Mouse (Mus musculus): ENCODE results near the gene Chst15. TPM values are rescaled to one million over a fixed set of nuclear protein-coding genes. Genes with fewer than 3 reads are reported as not detected.

The Chst15 gene
- polyA plus RNA-seq, 1 experiment from 2014 or later: 13.1 TPM

GRCm38 (mm10) chr7:132316101-132317035 is 660 bp downstream of the Chst15 start:
- Histone ChIP-seq H3K27me3 (replicated peaks; ENCODE audit: insufficient read depth, low read length) (no peaks in the 10 kb centered on the region), H3K27ac (ENCODE audit: low read length) (peak overlapping the region; percentile 85), H3K4me3 (ENCODE audit: low read depth, low read length) (peak overlapping the region; percentile 71), H3K4me2 (replicated peaks; ENCODE audit: low read depth, low read length) (peak overlapping the region; percentile 97), H3K9me3 (ENCODE audit: low read length) (no peaks in the 10 kb centered on the region), H3K9ac (replicated peaks; ENCODE audit: low read depth) (peak overlapping the region; percentile 82), H3K36me3 (ENCODE audit: insufficient read depth, low read length) (no peaks in the 10 kb centered on the region), H3K4me1 (ENCODE audit: insufficient read depth, low read depth, low read length) (peaks cover 3% of the 10 kb centered on the region)
- WGBS: under 1% methylated on average over 76 of the region's 79 CpGs
- ATAC-seq: peak; percentile 69
- TF ChIP-seq EP300 (IDR thresholded peaks at IDR 0.05) (no peak), CTCF (IDR thresholded peaks at IDR 0.05) (peak; percentile 55)
- peak; percentile 73 for DNase-seq (ENCODE audit: low spot score)

- DNase-seq (ENCODE audit: low spot score): peak; percentile 93
- H3K4me3 ChIP-seq (ENCODE audit: low read depth, low read length): peak overlapping the region; percentile 71
- no peaks in the 10 kb centered on the region for H3K27me3 ChIP-seq (replicated peaks; ENCODE audit: insufficient read depth, low read length)
- peak overlapping the region; percentile 85 for H3K27ac ChIP-seq (ENCODE audit: low read length)
- no peaks in the 10 kb centered on the region for H3K9me3 ChIP-seq (ENCODE audit: low read length)
- peak overlapping the region; percentile 97 for H3K4me2 ChIP-seq (replicated peaks; ENCODE audit: low read depth, low read length)
- TF ChIP-seq CTCF (IDR thresholded peaks at IDR 0.05): peak; percentile 85
- no peak for TF ChIP-seq EP300 (IDR thresholded peaks at IDR 0.05)
- H3K36me3 ChIP-seq (ENCODE audit: insufficient read depth, low read length): no peaks in the 10 kb centered on the region
- peak; percentile 70 for ATAC-seq
- H3K4me1 ChIP-seq (ENCODE audit: insufficient read depth, low read depth, low read length): peaks cover 7% of the 10 kb centered on the region
- 2% methylated on average over 51 of the region's 51 CpGs for WGBS
- peak overlapping the region; percentile 82 for H3K9ac ChIP-seq (replicated peaks; ENCODE audit: low read depth)
These were observed 1.6 kb downstream of the Chst15 start for GRCm38 (mm10) chr7:132315149-132316091.

DNA sequence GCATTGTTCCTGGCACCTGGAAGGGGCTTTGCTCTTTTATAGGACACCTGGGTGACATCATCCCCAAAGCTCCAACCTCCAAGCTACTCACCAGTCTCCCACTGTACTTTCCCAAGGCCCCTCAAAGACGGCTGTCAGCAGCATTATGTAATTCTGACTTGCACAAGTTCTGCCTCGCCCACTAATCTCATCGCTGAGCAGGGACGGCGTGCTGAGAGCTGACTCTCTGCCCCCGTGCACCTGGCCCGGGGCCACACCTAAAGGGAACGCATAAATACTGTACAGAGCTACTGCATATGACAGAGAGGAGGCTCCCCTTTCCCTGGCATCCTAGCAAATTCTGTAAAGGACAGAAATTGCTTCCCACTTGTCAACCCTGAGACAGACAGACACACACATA is 4.6 kb downstream of the Chst15 start:
- no peaks in the 10 kb centered on the region for H3K27me3 ChIP-seq (replicated peaks; ENCODE audit: insufficient read depth, low read length)
- no peak overlapping the region for H3K4me3 ChIP-seq (ENCODE audit: low read depth, low read length)
- peaks cover 13% of the 10 kb centered on the region for H3K4me1 ChIP-seq (ENCODE audit: insufficient read depth, low read depth, low read length)
- no peak overlapping the region for H3K4me2 ChIP-seq (replicated peaks; ENCODE audit: low read depth, low read length)
- DNase-seq (ENCODE audit: low spot score) (peak; percentile 73), ATAC-seq (no peak)
- H3K36me3 ChIP-seq (ENCODE audit: insufficient read depth, low read length): no peaks in the 10 kb centered on the region
- H3K9me3 ChIP-seq (ENCODE audit: low read length): no peaks in the 10 kb centered on the region
- TF ChIP-seq CTCF (IDR thresholded peaks at IDR 0.05): no peak
- no peak for TF ChIP-seq EP300 (IDR thresholded peaks at IDR 0.05)
- 42% methylated on average over 8 of the region's 8 CpGs for WGBS
- no peak overlapping the region for H3K9ac ChIP-seq (replicated peaks; ENCODE audit: low read depth)
- no peak overlapping the region for H3K27ac ChIP-seq (ENCODE audit: low read length)

DNA sequence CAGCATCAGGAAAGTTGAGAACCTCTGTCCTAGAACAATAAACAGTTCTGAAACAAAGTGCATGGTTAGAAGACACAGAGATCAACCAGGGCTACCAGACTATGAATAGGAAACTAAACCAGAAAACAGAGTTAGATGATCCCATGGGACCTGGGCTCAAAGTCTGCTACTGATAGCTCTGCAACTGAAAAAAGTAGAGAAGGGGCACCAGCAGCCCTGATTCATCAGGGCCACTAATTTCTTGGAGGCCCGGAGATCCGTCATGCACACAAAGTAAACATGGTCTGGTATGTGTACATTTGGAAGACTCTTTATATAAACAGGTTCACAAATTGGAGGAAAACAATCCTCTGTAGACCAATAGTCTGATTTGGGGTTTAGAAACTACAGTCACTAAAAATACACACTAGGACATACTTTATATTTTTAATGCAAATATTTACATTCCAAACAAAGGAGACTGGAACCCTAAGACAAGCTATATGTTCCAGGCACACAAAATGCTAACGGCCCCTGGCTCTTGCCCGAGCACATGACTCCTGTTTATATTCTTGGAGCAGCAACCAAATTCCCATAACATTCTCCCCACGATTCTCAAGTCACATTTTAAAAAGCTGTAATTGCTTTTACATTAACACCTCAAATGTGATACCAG is 8.4 kb downstream of the Chst15 start:
- Histone ChIP-seq H3K4me1 (ENCODE audit: insufficient read depth, low read depth, low read length) (peaks cover 25% of the 10 kb centered on the region), H3K27me3 (replicated peaks; ENCODE audit: insufficient read depth, low read length) (no peaks in the 10 kb centered on the region), H3K27ac (ENCODE audit: low read length) (peak overlapping the region; percentile 8; the same call in 1 of the 2 replicates), H3K9me3 (ENCODE audit: low read length) (no peaks in the 10 kb centered on the region), H3K4me2 (replicated peaks; ENCODE audit: low read depth, low read length) (no peak overlapping the region), H3K4me3 (ENCODE audit: low read depth, low read length) (no peak overlapping the region), H3K36me3 (ENCODE audit: insufficient read depth, low read length) (no peaks in the 10 kb centered on the region), H3K9ac (replicated peaks; ENCODE audit: low read depth) (no peak overlapping the region)
- 13% methylated on average over 5 of the region's 5 CpGs for WGBS
- TF ChIP-seq CTCF (IDR thresholded peaks at IDR 0.05) (no peak), EP300 (IDR thresholded peaks at IDR 0.05) (peak; percentile 83)
- ATAC-seq: peak; percentile 37
- DNase-seq (ENCODE audit: low spot score): peak; percentile 61

DNA sequence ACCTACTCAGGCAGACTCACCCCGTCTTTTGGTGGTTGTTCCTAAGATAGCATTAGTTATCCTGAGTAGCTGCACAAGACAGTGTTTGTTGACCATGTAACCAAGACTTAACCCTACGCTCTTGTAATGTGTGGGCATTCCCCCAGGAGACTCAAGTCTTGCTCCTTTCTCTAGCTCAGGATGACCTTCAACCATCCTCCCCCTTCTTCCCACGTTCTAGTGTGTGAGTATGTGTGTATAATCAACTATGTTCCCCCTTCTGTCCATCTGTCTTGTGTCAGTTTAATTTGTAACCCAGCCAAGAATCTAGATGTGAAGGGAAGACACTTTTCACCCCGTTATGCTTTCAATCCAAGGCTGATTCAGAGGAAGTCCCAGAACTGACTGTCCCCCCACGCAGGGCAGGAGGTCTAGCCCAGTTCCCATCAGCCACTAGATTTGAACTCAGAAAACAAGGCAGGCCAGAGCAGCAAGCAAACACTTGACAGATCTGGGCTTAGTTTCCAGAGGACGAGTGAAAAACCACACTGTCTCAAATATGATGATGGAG is 9.2 kb downstream of the Chst15 start:
- Histone ChIP-seq H3K36me3 (ENCODE audit: insufficient read depth, low read length) (no peaks in the 10 kb centered on the region), H3K4me1 (ENCODE audit: insufficient read depth, low read depth, low read length) (peaks cover 25% of the 10 kb centered on the region), H3K9me3 (ENCODE audit: low read length) (no peaks in the 10 kb centered on the region), H3K27me3 (replicated peaks; ENCODE audit: insufficient read depth, low read length) (no peaks in the 10 kb centered on the region), H3K9ac (replicated peaks; ENCODE audit: low read depth) (no peak overlapping the region), H3K4me3 (ENCODE audit: low read depth, low read length) (no peak overlapping the region), H3K4me2 (replicated peaks; ENCODE audit: low read depth, low read length) (no peak overlapping the region), H3K27ac (ENCODE audit: low read length) (no peak overlapping the region; the same call in 1 of the 2 replicates)
- DNase-seq (ENCODE audit: low spot score) (peak; percentile 32), ATAC-seq (peak; percentile 34; the same call in 1 of the 2 replicates)
- WGBS: 48% methylated on average over 6 of the region's 6 CpGs
- TF ChIP-seq EP300 (IDR thresholded peaks at IDR 0.05) (peak; percentile 59; the same call in 1 of the 2 replicates), CTCF (IDR thresholded peaks at IDR 0.05) (no peak)
